Mouse (Mus musculus) forebrain, embryonic 10.5 days (tissue): ENCODE results near the gene Nlk. TPM values are rescaled to one million over a fixed set of nuclear protein-coding genes. Genes with fewer than 3 reads are reported as not detected.

ENCODE experiments used
- DNase-seq: peaks from one replicate; pipeline ENCODE4 v3.0.0-alpha.2; 2017; ENCODE audit warnings: low spot score; ENCODE audit errors: extremely low spot score
- H3K27ac ChIP-seq: fragments of 300-500 bp; sonication (generic); 2 replicates; pipeline ENCODE4 v1.5.1; 2016; ENCODE audit warnings: mild to moderate bottlenecking
- H3K27me3 ChIP-seq: fragments of 300-500 bp; sonication (generic); 2 replicates; pipeline ENCODE4 v1.6.1; 2016; ENCODE audit warnings: mild to moderate bottlenecking; ENCODE audit not compliant: poor library complexity, severe bottlenecking
- H3K36me3 ChIP-seq: fragments of 300-500 bp; sonication (generic); replicated peaks from 2 replicates; pipeline ENCODE4 v1.6.1; 2016; ENCODE audit warnings: mild to moderate bottlenecking, moderate library complexity
- H3K4me1 ChIP-seq: fragments of 300-500 bp; sonication (generic); 2 replicates; pipeline ENCODE4 v1.6.1; 2016
- H3K4me3 ChIP-seq: fragments of 300-500 bp; sonication (generic); 2 replicates; pipeline ENCODE4 v1.5.1; 2016; ENCODE audit warnings: mild to moderate bottlenecking, moderate library complexity
- H3K9me3 ChIP-seq: fragments of 300-500 bp; sonication (generic); 2 replicates; pipeline ENCODE4 v1.6.1; 2016; ENCODE audit warnings: mild to moderate bottlenecking, moderate library complexity
- WGBS: fragments of 180-500 bp; shearing (Covaris S2); methylation state at CpG from one replicate; pipeline ENCODE4 v1.1.7; 2016; 5-methylcytosine and 5-hydroxymethylcytosine counted together
- polyA plus RNA-seq: library from polyadenylated mRNA; unstranded; fragments of >200 nt; fragmentation: Nextera tagmentation; extraction: Ambion mirVana; gene quantifications from 2 replicates; pipeline ENCODE4 v1.2.1, GENCODE M21; 2016

Gene Nlk
- polyA plus RNA-seq, 1 experiment from 2014 or later: 14.1 TPM

DNA sequence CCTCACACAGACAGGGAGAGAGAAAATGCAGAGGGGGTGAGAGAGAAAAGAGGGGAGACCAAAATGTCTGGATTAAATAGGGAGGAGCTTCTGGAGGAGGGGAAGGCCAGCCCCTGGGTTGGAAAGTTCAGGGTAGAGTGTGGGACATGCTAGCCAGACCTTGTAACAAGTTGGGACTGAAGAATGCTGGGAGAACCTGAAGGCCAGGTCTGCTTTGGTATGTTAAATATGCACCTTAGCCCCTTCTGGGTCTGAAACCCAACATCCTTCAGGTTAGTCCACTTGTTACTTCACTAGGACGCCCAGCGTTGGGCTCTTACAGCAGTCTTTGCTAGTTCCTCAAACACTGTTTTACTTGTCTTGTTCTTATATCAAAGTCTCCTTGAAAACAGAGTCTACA, 24.2 kb upstream of the Nlk start:
- Histone ChIP-seq H3K4me1 (no peaks in the 10 kb centered on the region), H3K27me3 (no peaks in the 10 kb centered on the region), H3K4me3 (no peak overlapping the region), H3K36me3 (no peaks in the 10 kb centered on the region), H3K27ac (no peak overlapping the region), H3K9me3 (no peaks in the 10 kb centered on the region)
- WGBS: 85% methylated on average over 2 of the region's 2 CpGs
- DNase-seq: no peak

DNA sequence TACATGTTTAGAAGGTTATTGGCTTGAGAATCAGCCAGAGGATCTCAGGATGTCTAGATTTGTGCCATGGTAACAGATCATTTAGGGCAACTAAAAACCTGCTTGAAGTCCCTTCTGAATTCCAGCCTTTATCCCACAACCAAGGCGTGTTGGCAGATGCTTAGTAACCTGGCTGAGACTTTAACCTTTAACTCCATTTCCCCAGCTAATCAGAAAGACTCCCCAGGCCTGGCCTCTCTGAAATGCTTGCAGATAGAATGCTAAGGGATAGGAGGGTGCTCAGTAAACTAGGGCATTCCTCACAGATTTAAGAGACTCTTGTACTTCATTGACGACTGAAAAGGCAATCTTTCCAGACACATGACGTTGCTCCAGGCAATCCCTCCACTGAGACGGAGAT, 20.5 kb upstream of the Nlk start:
- Histone ChIP-seq H3K9me3 (no peaks in the 10 kb centered on the region), H3K27ac (no peak overlapping the region), H3K36me3 (no peaks in the 10 kb centered on the region), H3K4me3 (no peak overlapping the region), H3K27me3 (no peaks in the 10 kb centered on the region), H3K4me1 (no peaks in the 10 kb centered on the region)
- 76% methylated on average over 4 of the region's 4 CpGs for WGBS
- no peak for DNase-seq

DNA sequence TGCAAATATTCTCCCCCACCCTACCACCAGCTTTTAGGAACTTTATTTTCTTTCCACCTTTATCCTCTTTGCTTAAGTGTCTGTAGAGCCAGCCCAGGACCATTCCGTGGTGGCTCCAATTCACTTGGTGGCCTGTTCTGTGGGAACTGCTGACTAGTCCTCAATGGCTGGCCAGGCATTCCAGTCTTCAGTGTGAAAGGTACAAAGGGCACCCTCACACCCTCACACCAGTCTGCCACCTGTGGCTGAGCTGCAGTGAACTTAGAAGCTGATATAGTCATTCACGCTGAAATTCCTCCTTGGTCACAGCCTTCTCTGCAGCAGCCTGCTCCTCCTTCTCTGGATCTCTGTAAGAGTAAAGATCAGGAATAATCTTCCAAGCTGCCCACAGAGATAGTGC, 11.5 kb upstream of the Nlk start:
- DNase-seq: no peak
- Histone ChIP-seq H3K4me3 (no peak overlapping the region), H3K27ac (no peak overlapping the region), H3K27me3 (no peaks in the 10 kb centered on the region), H3K9me3 (no peaks in the 10 kb centered on the region), H3K36me3 (no peaks in the 10 kb centered on the region), H3K4me1 (no peaks in the 10 kb centered on the region)
- WGBS: 89% methylated on average over 2 of the region's 2 CpGs

DNA sequence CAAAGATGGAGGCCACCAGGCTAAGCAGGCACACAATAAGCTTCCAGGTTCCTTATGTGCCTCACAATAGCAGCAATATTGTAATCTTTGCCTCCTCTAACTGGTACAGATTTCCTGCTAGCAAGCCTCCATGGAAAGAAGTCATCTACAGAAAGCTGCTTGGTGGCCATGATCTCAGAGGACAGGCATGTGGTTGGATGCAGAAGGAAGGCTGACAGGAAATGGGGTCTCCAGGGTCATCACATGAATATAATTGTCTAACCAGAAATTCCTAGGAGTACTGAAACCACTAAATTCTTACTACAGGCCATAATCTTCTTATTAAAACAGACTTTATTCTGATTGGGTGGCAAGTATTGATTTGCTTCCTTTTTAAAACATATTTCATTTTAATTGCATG, 8.9 kb upstream of the Nlk start:
- H3K36me3 ChIP-seq: no peaks in the 10 kb centered on the region
- H3K4me3 ChIP-seq: no peak overlapping the region

DNA sequence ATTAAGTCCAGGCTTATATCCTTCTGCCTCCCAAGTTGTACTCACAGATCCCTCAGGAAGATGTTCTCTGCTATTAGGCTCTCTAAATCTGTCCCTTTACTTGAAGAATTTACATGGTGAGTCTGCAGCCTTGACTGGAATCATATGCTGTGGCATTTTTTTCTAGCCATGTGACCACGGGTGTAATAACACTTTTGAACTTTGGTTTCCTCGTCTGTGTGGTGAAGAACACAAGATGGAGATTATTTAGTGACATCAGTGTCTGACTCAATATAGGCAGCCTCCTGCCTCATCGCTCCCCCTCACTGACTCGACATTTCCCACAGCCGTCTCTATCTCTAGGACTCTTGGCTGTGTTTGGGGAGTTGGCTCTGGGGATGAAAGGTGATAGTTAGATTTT, 5.9 kb upstream of the Nlk start:
- no peaks in the 10 kb centered on the region for H3K36me3 ChIP-seq
- 90% methylated on average over 5 of the region's 5 CpGs for WGBS
- no peak overlapping the region for H3K4me3 ChIP-seq
- H3K9me3 ChIP-seq: no peaks in the 10 kb centered on the region
- DNase-seq: no peak
- no peak overlapping the region for H3K27ac ChIP-seq
- H3K4me1 ChIP-seq: no peaks in the 10 kb centered on the region
- peaks cover 3% of the 10 kb centered on the region for H3K27me3 ChIP-seq

More for the DNA sequence above, 8.9 kb upstream of the Nlk start:
- no peak overlapping the region for H3K27ac ChIP-seq
- no peaks in the 10 kb centered on the region for H3K4me1 ChIP-seq
- no peaks in the 10 kb centered on the region; the same call in 1 of the 2 replicates for H3K27me3 ChIP-seq
- no peaks in the 10 kb centered on the region for H3K9me3 ChIP-seq
- no peak for DNase-seq

DNA sequence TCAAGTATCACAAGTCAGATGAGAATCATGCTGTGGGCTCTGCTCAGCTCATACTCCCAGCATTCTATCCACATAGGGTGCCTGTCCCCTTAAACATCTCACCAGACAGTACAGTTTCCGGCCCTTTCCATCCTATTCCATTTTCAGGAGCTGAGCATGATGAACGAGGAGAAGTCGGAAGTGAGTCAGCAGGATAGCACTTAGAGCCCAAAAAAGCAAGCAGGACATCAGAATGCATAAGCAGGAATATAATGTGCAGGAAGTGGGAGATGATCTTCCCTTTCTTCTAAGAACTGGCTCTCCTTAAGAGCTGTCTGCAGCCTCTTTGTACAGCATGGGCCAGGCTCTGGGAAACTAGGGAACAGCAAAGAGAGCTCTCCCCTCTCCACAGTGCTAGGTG, 5.1 kb upstream of the Nlk start:
- no peak overlapping the region for H3K4me3 ChIP-seq
- no peaks in the 10 kb centered on the region for H3K36me3 ChIP-seq
- no peak for DNase-seq
- H3K9me3 ChIP-seq: no peaks in the 10 kb centered on the region
- no peaks in the 10 kb centered on the region for H3K4me1 ChIP-seq
- peaks cover 3% of the 10 kb centered on the region for H3K27me3 ChIP-seq
- WGBS: 79% methylated on average over 3 of the region's 3 CpGs
- H3K27ac ChIP-seq: no peak overlapping the region

DNA sequence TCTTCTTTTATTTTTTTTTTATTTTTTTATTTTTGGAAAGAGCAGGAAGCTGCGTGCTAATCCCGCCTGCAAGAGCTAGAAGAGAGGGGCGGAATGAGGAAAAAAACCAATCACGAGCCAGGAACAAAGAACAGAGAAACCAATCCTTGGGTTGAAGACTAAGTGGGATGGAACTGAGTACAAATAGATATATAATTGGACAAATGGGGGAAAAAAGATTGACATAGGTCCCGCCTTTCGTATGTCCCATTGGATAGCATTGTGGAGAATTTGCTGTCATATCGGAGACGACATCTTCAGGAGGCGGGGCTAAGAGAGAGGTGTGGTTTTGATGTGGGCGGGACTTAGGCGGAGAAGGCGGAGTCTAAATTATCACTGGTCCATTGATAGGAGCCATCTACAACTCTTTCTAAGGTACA, 589 bp upstream of the Nlk start:
- Histone ChIP-seq H3K27me3 (peaks cover 3% of the 10 kb centered on the region), H3K36me3 (peaks cover 17% of the 10 kb centered on the region), H3K27ac (peak overlapping the region; percentile 95), H3K9me3 (no peaks in the 10 kb centered on the region), H3K4me3 (peak overlapping the region; percentile 89), H3K4me1 (peaks cover 36% of the 10 kb centered on the region)
- DNase-seq: peak; percentile 85
- WGBS: 1% methylated on average over 12 of the region's 12 CpGs

DNA sequence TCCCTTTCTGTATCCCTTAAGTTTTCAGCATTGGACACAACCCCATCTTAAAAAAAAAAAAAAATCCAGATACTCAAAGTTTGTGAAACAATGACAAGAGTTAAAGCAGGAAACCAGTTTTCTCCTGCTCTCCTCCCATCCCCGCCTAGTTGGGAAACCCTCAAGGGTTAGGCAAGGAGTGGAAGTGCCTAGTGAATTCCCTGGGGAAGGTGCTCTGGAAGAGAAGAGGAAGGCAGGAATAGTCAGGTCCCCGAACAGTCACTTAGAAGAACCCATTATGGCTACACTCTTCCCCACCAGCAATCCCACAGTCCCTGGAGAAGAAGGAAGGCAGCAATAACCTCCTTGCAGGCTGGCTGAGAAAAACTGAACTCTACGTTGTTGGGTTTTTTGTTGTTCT, 2.9 kb downstream of the Nlk start:
- H3K4me3 ChIP-seq: peak overlapping the region; percentile 89
- WGBS: 81% methylated on average over 3 of the region's 3 CpGs
- no peak for DNase-seq

DNA sequence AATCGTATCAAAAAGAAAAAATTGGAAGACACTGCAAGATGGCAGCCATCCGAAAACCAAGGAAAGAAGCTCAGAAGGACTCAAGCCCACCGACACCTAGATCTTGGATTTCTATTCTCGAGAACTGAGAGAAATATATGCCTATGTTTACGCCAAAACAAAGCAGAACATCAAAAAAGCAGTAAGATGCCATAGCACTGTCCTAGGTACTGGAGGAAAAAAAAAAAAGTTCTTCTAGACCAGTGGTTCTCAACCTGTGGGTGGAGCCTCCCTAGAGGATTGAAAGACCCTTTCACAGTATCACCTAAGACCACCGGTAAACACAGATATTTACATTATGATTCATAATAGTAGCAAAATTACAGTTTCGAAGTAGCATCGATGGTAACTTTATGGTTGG, 3.9 kb downstream of the Nlk start:
- H3K4me3 ChIP-seq: no peak overlapping the region
- peaks cover 56% of the 10 kb centered on the region for H3K4me1 ChIP-seq
- no peak overlapping the region for H3K27ac ChIP-seq
- H3K36me3 ChIP-seq: peaks cover 17% of the 10 kb centered on the region
- H3K9me3 ChIP-seq: no peaks in the 10 kb centered on the region
- WGBS: 95% methylated on average over 8 of the region's 8 CpGs
- no peak for DNase-seq
- no peaks in the 10 kb centered on the region for H3K27me3 ChIP-seq

More for the DNA sequence above, 2.9 kb downstream of the Nlk start:
- Histone ChIP-seq H3K27ac (no peak overlapping the region), H3K4me1 (peaks cover 52% of the 10 kb centered on the region), H3K27me3 (no peaks in the 10 kb centered on the region), H3K36me3 (peaks cover 17% of the 10 kb centered on the region), H3K9me3 (no peaks in the 10 kb centered on the region)

DNA sequence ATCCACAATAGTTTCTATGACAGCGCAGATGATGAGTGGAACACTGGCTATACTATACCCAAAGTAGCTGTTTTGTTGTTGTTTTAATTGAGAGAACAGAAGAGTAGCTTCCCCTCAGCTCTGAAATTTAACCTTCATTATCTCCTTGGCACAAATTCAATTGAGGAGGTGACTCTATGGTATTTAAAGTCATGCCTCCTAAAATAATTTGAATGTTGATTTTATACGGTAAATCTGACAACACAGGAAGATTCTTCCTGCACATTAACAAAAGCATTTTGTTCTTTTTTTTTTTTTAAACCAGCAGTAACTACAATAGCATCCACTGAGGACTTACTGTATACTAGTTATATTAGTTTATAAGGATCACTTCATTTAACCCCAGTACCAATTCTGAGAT, 6.0 kb downstream of the Nlk start:
- 90% methylated on average over 2 of the region's 2 CpGs for WGBS
- Histone ChIP-seq H3K9me3 (no peaks in the 10 kb centered on the region), H3K36me3 (peaks cover 17% of the 10 kb centered on the region), H3K4me1 (peaks cover 55% of the 10 kb centered on the region), H3K27ac (no peak overlapping the region), H3K4me3 (no peak overlapping the region), H3K27me3 (no peaks in the 10 kb centered on the region)
- DNase-seq: no peak

DNA sequence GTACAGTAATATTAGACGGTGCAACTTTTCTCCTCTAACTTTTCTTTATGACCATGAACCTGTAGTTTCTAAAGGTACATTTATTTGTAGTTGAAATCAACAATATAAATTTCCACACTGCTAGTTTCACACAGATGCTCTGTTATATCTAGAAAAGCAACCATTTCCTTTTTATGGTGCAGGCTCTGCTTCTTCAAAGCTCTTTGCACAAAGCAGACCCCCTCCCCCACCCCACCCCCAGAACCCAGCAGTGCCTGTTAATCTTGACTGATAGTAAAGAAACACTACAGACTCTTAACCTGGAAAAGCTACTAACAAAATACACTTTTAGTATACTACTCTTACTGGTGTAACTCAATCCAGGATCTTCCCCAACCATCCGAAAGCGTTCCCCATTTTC, 6.6 kb downstream of the Nlk start:
- no peak for DNase-seq
- WGBS: 90% methylated on average over 3 of the region's 3 CpGs
- Histone ChIP-seq H3K9me3 (no peaks in the 10 kb centered on the region), H3K36me3 (peaks cover 16% of the 10 kb centered on the region), H3K27ac (no peak overlapping the region), H3K27me3 (no peaks in the 10 kb centered on the region), H3K4me3 (no peak overlapping the region), H3K4me1 (peaks cover 49% of the 10 kb centered on the region)

DNA sequence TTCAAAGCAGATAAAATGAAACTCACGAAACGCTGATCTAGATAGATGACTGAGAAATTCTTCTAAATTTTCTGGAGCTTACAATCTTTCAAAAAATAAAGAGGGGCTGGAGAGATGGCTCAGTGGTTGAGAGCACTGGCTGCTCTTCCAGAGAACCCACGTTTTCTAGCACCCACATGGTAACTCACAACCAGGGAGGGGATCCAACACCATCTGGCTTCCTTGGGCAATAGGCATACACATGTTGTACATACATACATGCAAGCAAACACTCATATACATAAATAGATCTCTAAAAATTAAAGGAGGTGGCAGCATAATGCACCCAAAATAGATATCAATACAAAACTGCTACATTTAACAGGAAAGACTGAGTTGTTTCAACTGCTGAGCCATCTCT, 16.1 kb downstream of the Nlk start:
- no peak overlapping the region for H3K4me3 ChIP-seq
- H3K27me3 ChIP-seq: no peaks in the 10 kb centered on the region
- no peak for DNase-seq
- no peaks in the 10 kb centered on the region for H3K9me3 ChIP-seq
- H3K36me3 ChIP-seq: peaks cover 22% of the 10 kb centered on the region
- no peak overlapping the region for H3K27ac ChIP-seq
- no peaks in the 10 kb centered on the region for H3K4me1 ChIP-seq
- 90% methylated on average over 3 of the region's 3 CpGs for WGBS

DNA sequence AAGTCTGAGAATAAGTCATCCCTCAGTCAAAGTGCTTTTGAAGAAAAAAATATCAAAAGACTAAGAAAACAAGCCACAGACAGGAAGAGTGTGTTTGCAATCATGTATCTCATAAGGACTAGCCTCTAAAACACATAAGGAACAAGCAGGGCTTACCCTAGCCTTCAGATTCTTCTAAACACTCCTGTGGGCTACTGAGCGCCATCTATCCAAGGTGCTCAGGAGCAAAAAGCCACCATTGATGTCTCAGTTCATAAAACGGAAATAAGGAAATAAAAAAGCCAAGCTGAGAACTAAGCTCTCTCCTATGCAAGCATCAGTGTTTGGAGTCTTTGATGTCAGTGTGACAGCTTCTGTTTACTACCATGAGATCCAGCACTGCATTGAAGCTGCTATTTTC, 18.4 kb downstream of the Nlk start:
- H3K4me1 ChIP-seq: no peaks in the 10 kb centered on the region
- H3K4me3 ChIP-seq: no peak overlapping the region
- no peak for DNase-seq
- 79% methylated on average over 2 of the region's 2 CpGs for WGBS
- H3K27me3 ChIP-seq: no peaks in the 10 kb centered on the region
- no peaks in the 10 kb centered on the region for H3K9me3 ChIP-seq
- H3K36me3 ChIP-seq: peaks cover 11% of the 10 kb centered on the region
- H3K27ac ChIP-seq: no peak overlapping the region

DNA sequence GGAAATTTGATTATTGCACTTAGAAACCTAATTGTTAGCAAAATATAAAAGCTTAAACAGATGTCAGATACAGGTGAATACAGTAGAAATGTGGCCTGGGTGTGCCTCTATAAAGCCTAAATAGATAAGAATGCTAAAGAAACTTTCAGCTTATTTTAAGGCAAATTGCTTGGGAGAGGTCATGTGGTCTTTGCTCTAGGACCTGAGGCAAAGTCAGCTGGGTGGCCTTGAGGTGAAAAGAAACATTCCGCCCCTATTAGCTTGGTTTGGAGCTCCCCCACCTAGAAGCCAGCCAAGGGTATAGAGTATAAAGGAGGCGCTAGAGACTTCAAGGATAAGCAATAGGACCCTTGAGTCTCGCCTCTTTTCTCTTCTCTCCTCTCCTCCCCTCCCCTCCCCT, 28.5 kb downstream of the Nlk start:
- WGBS: 24% methylated on average over 2 of the region's 3 CpGs

More for the DNA sequence above, 28.5 kb downstream of the Nlk start:
- H3K27ac ChIP-seq: no peak overlapping the region
- H3K4me3 ChIP-seq: no peak overlapping the region
- H3K4me1 ChIP-seq: peaks cover 31% of the 10 kb centered on the region
- DNase-seq: no peak
- no peaks in the 10 kb centered on the region for H3K27me3 ChIP-seq
- H3K9me3 ChIP-seq: no peaks in the 10 kb centered on the region
- H3K36me3 ChIP-seq: no peaks in the 10 kb centered on the region
